Mouse (Mus musculus): ENCODE measurements around the gene Dusp11.
"Not testable (repeated sequence)": the region's sequence is repeated elsewhere in the genome, so short reads cannot be mapped to it uniquely, and the experiment has no call there.

Dusp11 gene

GRCm38 (mm10) chr6:85895061-85895648, 66.3 kb downstream of the Dusp11 start:
- in situ Hi-C loops (cut with MboI) = not testable (repeated sequence)
